ENCODE assay signal across 9 mouse cellular contexts in the genomic region with DNA sequence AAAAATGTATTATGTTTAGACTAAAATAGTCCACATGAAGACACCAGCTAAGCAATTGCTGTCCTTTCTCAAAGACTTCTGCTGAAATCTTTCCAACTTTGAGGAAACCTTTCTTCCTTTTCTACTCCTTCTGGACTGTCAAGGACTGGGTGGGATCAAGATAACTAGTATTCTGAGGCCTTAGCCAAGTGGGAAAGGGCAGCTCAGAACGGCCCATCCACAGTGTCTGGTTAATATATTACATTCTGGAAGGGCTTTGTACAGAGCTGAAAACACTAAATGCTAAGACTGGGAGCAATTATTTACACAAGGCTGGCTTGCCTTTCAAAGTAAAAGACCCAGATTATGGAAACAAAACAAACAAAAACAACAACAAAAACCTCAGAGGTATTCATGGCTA.
"Had no signal": no experiment of that assay in that cellular context is flagged by ENCODE, and none has a peak within 500 bp of the region (broad histone marks: within the 10 kb centered on the region; RNA-seq: fewer than 3 reads in every experiment).

No protein-coding gene starts in this region.

- H3K27ac ChIP-seq: limb, embryonic 12.5 days; liver, embryonic 14.5 days; midbrain, embryonic 13.5 days had no signal

- H3K9ac ChIP-seq: limb, embryonic 12.5 days; liver, embryonic 14.5 days; midbrain, embryonic 13.5 days had no signal

- H3K36me3 ChIP-seq: limb, embryonic 12.5 days; midbrain, embryonic 13.5 days had no signal

- ATAC-seq: lung, postnatal 0 days; midbrain, embryonic 13.5 days had no signal

- H3K4me2 ChIP-seq: limb, embryonic 12.5 days; midbrain, embryonic 13.5 days had no signal

- H3K4me3 ChIP-seq: limb, embryonic 12.5 days; midbrain, embryonic 13.5 days had no signal

- H3K9me3 ChIP-seq: limb, embryonic 12.5 days; midbrain, embryonic 13.5 days had no signal

- H3K27me3 ChIP-seq: limb, embryonic 12.5 days; midbrain, embryonic 13.5 days had no signal

- DNase-seq: lung, adult 2 months; lung, postnatal 36 days; right cerebral cortex, adult 18-20 months; right cerebral cortex, postnatal 25 days; thymus, postnatal 4 days had no signal
